Mouse (Mus musculus) limb, embryonic 12.5 days (tissue): ENCODE data around the gene Prm2. TPM values are rescaled to one million over a fixed set of nuclear protein-coding genes. Genes with fewer than 3 reads are reported as not detected.
A peak's percentile ranks its signal among the peaks of the same experiment; 100 is the strongest.
"Not testable (repeated sequence)": the region's sequence is repeated elsewhere in the genome, so short reads cannot be mapped to it uniquely, and the experiment has no call there.

ENCODE experiments used
- ATAC-seq: fragments of 200-750 bp; cut with Nextera tagmentation; 2 replicates; pipeline ENCODE4 v1.8.0; 2017; ENCODE audit warnings: low read depth, moderate TSS enrichment; ENCODE audit not compliant: insufficient number of reproducible peaks, insufficient read depth, low FRiP score, low TSS enrichment
- H3K27ac ChIP-seq: fragments of 300-500 bp; sonication (generic); 2 replicates; pipeline ENCODE4 v1.5.1; 2016; ENCODE audit warnings: mild to moderate bottlenecking, moderate library complexity
- H3K27me3 ChIP-seq: fragments of 300-500 bp; sonication (generic); 2 replicates; pipeline ENCODE4 v1.6.1; 2016; ENCODE audit warnings: mild to moderate bottlenecking, moderate library complexity
- H3K36me3 ChIP-seq: fragments of 300-500 bp; sonication (generic); 2 replicates; pipeline ENCODE4 v1.6.1; 2016; ENCODE audit warnings: mild to moderate bottlenecking, moderate library complexity
- H3K4me1 ChIP-seq: fragments of 300-500 bp; sonication (generic); replicated peaks from 2 replicates; pipeline ENCODE4 v1.6.1; 2016
- H3K4me2 ChIP-seq: fragments of 300-500 bp; sonication (generic); 2 replicates; pipeline ENCODE4 v1.6.1; 2016; ENCODE audit warnings: mild to moderate bottlenecking, moderate library complexity
- H3K4me3 ChIP-seq: fragments of 300-500 bp; sonication (generic); replicated peaks from 2 replicates; pipeline ENCODE4 v1.5.1; 2016; ENCODE audit warnings: mild to moderate bottlenecking
- H3K9ac ChIP-seq: fragments of 300-500 bp; sonication (generic); replicated peaks from 2 replicates; pipeline ENCODE4 v1.6.1; 2016; ENCODE audit warnings: mild to moderate bottlenecking, moderate library complexity
- H3K9me3 ChIP-seq: fragments of 300-500 bp; sonication (generic); 2 replicates; pipeline ENCODE4 v1.6.1; 2016; ENCODE audit warnings: mild to moderate bottlenecking, moderate library complexity
- WGBS: fragments of 180-500 bp; shearing (Covaris S2); methylation state at CpG from one replicate; pipeline ENCODE4 v1.1.7; 2016; 5-methylcytosine and 5-hydroxymethylcytosine counted together
- polyA plus RNA-seq: library from polyadenylated mRNA; unstranded; fragments of >200 nt; fragmentation: Nextera tagmentation; extraction: Ambion mirVana; gene quantifications from 2 replicates; pipeline ENCODE4 v1.2.1, GENCODE M21; 2016

Prm2 gene
- polyA plus RNA-seq, 1 experiment from 2014 or later, result not detected

DNA sequence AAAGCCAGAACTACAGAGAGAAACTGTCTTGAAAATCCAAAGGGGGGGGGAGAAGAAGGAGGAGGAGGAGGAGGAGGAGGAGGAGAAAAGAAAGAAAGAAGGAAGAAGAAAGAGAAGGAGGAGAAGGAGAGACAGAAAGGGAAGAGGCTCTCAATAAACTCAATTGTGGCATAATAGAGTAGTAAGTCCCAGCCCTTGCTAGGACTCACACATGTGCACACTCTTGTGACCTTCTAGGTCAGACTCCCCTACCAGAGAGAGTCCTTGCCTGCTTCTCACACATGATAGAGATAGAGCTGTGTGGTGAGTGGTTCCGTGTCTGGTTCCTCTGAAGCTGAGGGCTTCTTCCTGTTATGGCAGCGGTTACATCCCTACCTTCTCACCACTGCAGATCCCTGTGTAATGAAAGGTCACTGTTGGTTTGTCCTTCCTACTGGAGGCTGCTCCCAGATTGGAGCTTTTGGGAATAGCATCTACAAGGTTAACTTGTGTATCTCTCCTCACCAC, 17.0 kb upstream of the Prm2 start, which contains the start of gene Gm11172:
TSS of gene Gm11172 (plus strand) at position 51 of the 507 bp plus-strand sequence.
- no peak for ATAC-seq
- 93% methylated on average over 2 of the region's 2 CpGs for WGBS
- no peaks in the 10 kb centered on the region for H3K36me3 ChIP-seq
- no peak within 1 kb of the TSS for H3K27ac ChIP-seq
- peaks cover 5% of the 10 kb centered on the region; the same call in 1 of the 2 replicates for H3K27me3 ChIP-seq
- no peak within 1 kb of the TSS for H3K4me3 ChIP-seq
- no peak within 1 kb of the TSS for H3K9ac ChIP-seq
- H3K9me3 ChIP-seq, result no peaks in the 10 kb centered on the region
- H3K4me1 ChIP-seq, result 0 out of 2 replicates have a peak, but pooled peaks cover 7% of the 10 kb centered on the region
- no peak within 1 kb of the TSS for H3K4me2 ChIP-seq

DNA sequence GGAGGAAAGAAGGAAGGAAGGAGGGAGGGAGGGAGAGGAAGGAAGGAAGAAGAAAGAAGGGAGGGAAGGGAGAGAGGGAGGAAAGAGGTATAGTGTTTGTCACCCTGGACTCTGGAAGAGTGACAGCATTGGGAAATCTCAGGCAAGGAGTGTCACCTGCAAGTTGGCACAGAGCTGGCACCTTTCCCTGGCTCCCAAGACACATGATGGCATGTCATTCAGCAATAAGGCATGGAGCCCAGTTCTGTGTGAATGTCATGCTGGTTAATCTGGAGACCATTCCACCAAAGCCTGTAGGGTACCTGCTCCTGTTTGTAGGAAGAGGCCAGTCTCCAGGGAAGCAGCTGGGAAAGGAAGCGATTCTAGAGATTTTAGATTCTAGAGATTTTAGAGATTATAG, 14.4 kb upstream of the Prm2 start:
- Histone ChIP-seq H3K4me3 (no peak overlapping the region), H3K27ac (no peak overlapping the region), H3K4me2 (no peak overlapping the region), H3K9me3 (no peaks in the 10 kb centered on the region), H3K4me1 (peaks cover 23% of the 10 kb centered on the region), H3K36me3 (no peaks in the 10 kb centered on the region), H3K9ac (no peak overlapping the region), H3K27me3 (peaks cover 5% of the 10 kb centered on the region; the same call in 1 of the 2 replicates)
- no peak for ATAC-seq
- WGBS, result 90% methylated on average over 1 of the region's 1 CpGs

DNA sequence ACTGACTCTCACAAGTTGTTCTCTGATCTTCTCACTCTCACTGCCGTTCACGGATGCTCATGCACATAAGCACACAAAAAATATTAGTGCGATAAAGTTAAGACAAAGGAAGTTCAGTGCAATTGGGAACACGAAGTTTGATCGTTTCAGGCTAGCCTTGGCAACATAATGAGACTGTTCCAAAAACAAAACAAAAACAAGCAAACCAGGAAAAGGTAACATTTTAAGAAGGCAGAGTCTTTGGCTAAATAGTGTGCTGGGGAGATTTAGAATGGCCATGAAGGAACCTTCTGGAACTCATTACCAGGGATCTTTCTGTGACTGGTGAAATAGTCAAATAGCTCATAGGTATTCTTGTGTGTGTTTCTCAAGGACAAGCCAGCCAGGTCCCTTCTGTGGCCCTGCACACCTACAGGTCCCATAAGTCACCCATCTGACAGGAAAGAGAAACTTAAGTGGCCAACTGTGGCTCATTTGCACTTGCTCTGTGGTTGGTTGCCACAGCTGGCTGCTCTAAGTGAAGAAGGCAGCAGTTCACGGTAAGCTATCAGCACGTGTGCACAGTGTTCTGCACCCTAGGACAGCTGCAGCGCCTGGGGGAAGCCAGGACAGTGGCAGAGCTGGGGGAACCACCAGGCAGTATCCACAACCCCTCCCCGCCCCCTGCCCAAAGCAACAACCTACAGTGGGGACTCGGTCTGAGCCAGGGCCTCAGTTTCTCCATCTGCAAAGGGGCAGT, 10.0 kb upstream of the Prm2 start, which contains the start of gene Prm1:
TSS of gene Prm1 (minus strand) at position 51 of the 739 bp plus-strand sequence.
- ATAC-seq, result no peak
- no peak within 1 kb of the TSS for H3K4me3 ChIP-seq
- no peak within 1 kb of the TSS for H3K9ac ChIP-seq
- H3K4me1 ChIP-seq, result peaks cover 16% of the 10 kb centered on the region
- WGBS, result 70% methylated on average over 10 of the region's 10 CpGs
- H3K36me3 ChIP-seq, result no peaks in the 10 kb centered on the region
- H3K27ac ChIP-seq, result peak within 1 kb of the TSS; percentile 71
- H3K9me3 ChIP-seq, result no peaks in the 10 kb centered on the region
- no peak within 1 kb of the TSS for H3K4me2 ChIP-seq
- H3K27me3 ChIP-seq, result peaks cover 5% of the 10 kb centered on the region; the same call in 1 of the 2 replicates

DNA sequence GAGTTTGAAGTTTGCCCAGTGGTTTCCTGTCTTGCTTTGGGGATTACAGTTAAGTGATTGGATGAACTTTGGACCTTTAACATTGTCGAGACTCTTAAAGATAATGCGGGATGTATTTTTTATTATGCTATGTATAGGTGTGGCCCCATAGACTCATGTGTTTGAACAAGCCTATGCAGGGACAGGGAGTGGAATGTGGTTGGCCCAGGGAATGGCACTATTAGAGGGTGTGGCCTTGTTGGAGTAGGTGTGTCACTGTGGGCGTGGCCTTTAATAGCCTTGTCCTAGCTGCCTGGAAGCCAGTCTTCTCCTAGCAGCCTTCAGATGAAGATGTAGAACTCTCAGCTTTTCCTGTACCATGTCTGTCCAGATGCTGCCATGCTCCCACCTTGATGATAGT, 6.5 kb upstream of the Prm2 start:
- not testable (repeated sequence) for ATAC-seq, H3K27ac ChIP-seq, H3K4me3 ChIP-seq, H3K9ac ChIP-seq, H3K36me3 ChIP-seq, H3K4me2 ChIP-seq, H3K27me3 ChIP-seq, H3K9me3 ChIP-seq
- 86% methylated on average over 3 of the region's 3 CpGs for WGBS
- peaks cover 16% of the 10 kb centered on the region for H3K4me1 ChIP-seq

DNA sequence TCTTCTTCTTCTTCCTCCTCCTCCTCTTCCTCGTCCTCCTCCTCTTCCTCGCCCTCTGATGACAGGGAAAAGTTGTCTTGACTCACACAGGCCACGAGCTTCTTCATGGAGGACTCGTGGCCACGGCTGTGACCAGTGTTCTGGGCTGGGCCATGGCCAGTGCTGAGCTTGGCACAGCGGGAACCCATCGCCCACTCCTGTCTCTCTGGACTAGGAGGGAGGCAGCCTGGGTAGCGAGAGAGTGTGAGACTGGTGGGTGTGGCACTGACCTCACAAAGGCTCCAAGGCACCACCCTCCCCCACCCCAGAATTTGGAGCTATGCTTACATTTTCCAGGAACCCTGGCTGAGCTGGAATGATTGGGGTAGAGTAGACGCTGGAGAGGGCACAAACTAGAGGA, 5.2 kb downstream of the Prm2 start, which contains the start of gene Prm3:
TSS of gene Prm3 (minus strand) at position 213 of the 400 bp plus-strand sequence.
- Histone ChIP-seq H3K27ac (no peak within 1 kb of the TSS), H3K4me2 (no peak within 1 kb of the TSS), H3K27me3 (peaks cover 20% of the 10 kb centered on the region), H3K9me3 (no peaks in the 10 kb centered on the region), H3K36me3 (no peaks in the 10 kb centered on the region), H3K9ac (no peak within 1 kb of the TSS), H3K4me1 (peaks cover 16% of the 10 kb centered on the region; the same call in 1 of the 2 replicates), H3K4me3 (no peak within 1 kb of the TSS)
- 78% methylated on average over 9 of the region's 9 CpGs for WGBS
- no peak for ATAC-seq

DNA sequence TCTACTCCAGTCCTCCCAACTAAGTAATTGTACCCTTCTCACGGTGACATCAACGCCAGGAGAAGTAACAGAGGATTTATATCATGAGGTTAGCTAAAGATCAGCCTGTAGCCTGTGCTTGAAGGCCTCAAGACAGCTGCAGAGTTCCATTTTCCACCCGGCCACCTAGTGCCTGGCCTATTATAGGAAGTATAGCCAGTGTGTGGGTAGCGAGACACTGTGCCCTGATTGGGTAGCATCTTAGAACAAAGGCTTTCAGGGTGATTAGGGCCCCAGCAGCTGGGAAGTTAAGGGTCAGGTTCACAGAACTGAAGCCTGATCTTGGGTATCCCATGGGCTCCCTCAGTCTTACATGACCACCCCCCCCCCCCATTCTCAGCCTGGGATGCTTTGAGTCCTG, 7.1 kb downstream of the Prm2 start:
- no peak for ATAC-seq
- Histone ChIP-seq H3K4me2 (no peak overlapping the region), H3K27me3 (peaks cover 7% of the 10 kb centered on the region), H3K4me1 (peaks cover 25% of the 10 kb centered on the region), H3K36me3 (no peaks in the 10 kb centered on the region), H3K27ac (no peak overlapping the region), H3K4me3 (no peak overlapping the region), H3K9me3 (no peaks in the 10 kb centered on the region), H3K9ac (no peak overlapping the region)
- 54% methylated on average over 4 of the region's 4 CpGs for WGBS

DNA sequence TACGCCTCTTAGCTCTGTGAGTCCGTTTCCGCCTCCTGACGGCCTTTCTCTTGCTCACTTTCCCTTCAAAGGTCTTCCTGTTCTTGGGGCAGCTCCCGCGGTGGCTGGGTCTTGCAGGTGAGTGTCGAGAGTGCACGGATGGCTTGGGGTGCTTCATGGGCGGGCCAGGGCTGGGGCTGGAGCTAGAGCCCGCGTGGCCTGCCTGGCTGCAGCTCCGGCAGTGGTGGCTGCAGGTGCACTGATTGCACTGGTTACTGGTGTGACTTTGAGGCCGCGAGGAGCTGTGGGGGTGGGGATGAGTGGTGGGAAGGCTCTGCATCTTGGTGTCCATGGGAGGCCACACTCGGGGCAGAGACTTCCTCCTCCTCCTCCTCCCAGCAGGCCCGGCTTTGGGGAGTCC, 7.7 kb downstream of the Prm2 start, which contains the start of gene Tnp2:
TSS of gene Tnp2 (minus strand) at position 390 of the 400 bp plus-strand sequence.
- no peaks in the 10 kb centered on the region for H3K9me3 ChIP-seq
- H3K4me1 ChIP-seq, result peaks cover 31% of the 10 kb centered on the region
- no peak within 1 kb of the TSS for H3K9ac ChIP-seq
- no peak within 1 kb of the TSS for H3K27ac ChIP-seq
- 44% methylated on average over 16 of the region's 16 CpGs for WGBS
- H3K36me3 ChIP-seq, result no peaks in the 10 kb centered on the region
- no peak within 1 kb of the TSS for H3K4me2 ChIP-seq
- H3K4me3 ChIP-seq, result no peak within 1 kb of the TSS
- no peak for ATAC-seq
- peaks cover 10% of the 10 kb centered on the region for H3K27me3 ChIP-seq

DNA sequence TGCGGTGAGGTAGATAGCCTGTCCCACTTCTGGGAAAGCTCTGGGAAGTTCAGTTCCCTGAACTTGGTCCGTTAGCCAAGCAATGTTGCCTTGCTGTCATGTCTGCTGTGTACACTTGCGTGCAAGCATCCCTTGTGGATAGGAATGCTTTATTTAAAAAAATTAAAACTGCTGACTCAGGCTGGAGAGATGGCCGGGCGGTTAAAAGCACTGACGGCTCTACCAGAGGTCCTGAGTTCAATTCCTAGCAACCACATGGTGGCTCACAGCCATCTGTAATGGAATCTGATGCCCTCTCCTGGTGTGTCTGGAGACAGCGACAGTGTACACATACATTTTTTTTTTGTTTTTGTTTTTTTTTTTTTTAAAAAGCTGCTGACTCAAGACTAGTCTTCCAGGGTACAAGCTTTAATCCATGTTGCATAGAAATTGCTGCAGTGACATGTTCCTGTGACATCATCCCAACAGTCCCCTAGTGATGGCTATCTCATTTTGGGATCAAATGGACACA, 8.3 kb downstream of the Prm2 start:
- Histone ChIP-seq H3K27me3 (peaks cover 10% of the 10 kb centered on the region), H3K4me1 (peaks cover 37% of the 10 kb centered on the region), H3K9ac (no peak overlapping the region), H3K36me3 (no peaks in the 10 kb centered on the region), H3K4me3 (no peak overlapping the region), H3K27ac (no peak overlapping the region), H3K9me3 (no peaks in the 10 kb centered on the region), H3K4me2 (no peak overlapping the region)
- no peak for ATAC-seq
- WGBS, result 80% methylated on average over 7 of the region's 7 CpGs

DNA sequence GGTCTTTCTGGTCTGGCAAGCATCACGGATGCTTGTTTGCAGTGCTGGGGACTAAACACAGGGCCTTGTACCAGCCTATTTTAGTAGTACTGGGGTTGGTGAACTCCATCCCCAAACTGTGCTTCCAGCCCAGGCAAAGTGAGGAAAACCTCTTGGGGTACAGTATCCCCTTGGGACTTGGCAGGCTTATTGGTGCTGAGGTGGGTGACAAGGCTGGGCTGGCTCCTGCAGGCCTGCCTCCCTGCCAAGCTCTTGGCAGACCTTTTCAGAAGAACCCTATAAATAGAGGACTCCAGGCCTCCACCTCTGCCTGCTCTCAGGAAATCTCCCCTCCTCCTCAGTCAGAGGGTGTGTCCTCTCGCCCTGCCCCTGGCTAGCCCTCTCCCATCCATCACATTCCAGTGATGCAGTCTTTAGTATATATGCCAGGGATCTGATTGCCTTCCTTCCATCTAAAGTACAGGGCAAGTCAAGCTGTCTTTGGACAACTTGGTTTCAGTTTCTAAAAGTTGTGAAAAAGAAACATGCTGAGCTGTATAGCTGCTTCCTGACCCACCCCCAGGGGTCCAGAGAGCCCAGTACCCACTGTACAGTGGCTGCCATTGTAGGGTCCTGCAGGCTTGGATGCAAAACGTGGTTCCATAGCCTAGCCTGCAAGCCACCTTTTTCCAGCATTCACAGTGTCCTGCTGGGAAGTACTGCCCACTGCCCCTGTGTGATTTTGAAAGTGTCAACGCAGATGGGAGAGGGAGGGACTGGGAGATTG, 9.0 kb downstream of the Prm2 start:
- no peaks in the 10 kb centered on the region for H3K36me3 ChIP-seq
- H3K9me3 ChIP-seq, result no peaks in the 10 kb centered on the region
- peak overlapping the region; percentile 99 for H3K4me2 ChIP-seq
- WGBS, result 54% methylated on average over 4 of the region's 4 CpGs
- H3K4me3 ChIP-seq, result no peak overlapping the region
- ATAC-seq, result no peak
- H3K9ac ChIP-seq, result no peak overlapping the region
- peak overlapping the region; percentile 98 for H3K27ac ChIP-seq
- H3K4me1 ChIP-seq, result peaks cover 44% of the 10 kb centered on the region
- H3K27me3 ChIP-seq, result peaks cover 10% of the 10 kb centered on the region

DNA sequence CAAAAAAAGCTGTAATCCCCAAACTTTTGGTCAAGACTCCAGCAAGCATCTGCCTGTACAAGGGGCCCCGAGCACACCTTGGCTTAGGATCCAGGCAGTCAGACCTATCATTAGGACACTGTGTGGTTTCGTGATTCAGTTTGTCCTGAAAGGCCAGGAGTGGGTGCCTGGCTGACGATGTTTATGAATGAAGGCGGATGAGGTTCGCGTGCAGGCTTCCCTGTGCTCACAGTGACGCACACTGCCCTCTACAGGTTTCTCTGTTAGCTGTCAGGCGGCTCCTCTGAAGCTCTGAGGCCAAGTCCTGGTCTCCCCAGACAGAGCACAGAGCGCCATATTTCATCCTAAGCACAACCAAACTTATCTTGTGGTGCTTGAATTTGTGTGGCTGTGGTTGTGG, 9.6 kb downstream of the Prm2 start:
- WGBS, result 1% methylated on average over 9 of the region's 9 CpGs
- 0 out of 2 replicates have a peak, but pooled peaks have one; percentile 2 for ATAC-seq

More for the DNA sequence above, 9.6 kb downstream of the Prm2 start:
- H3K9ac ChIP-seq, result peak overlapping the region; percentile 83
- peak overlapping the region; percentile 99 for H3K4me2 ChIP-seq
- no peaks in the 10 kb centered on the region for H3K36me3 ChIP-seq
- no peaks in the 10 kb centered on the region for H3K9me3 ChIP-seq
- peak overlapping the region; percentile 98 for H3K27ac ChIP-seq
- peaks cover 51% of the 10 kb centered on the region for H3K4me1 ChIP-seq
- H3K4me3 ChIP-seq, result peak overlapping the region; percentile 67
- peaks cover 10% of the 10 kb centered on the region; the same call in 1 of the 2 replicates for H3K27me3 ChIP-seq
